Mouse (Mus musculus) limb, embryonic 14.5 days (tissue): Measurements from ENCODE around the gene Zscan26. TPM values are rescaled to one million over a fixed set of nuclear protein-coding genes. Genes with fewer than 3 reads are reported as not detected.
A peak's percentile ranks its signal among the peaks of the same experiment; 100 is the strongest.

ENCODE experiments used
- ATAC-seq: fragments of 200-750 bp; cut with Nextera tagmentation; 2 replicates; pipeline ENCODE4 v1.8.0; 2017; ENCODE audit warnings: low read depth, moderate number of reproducible peaks, moderate TSS enrichment; ENCODE audit not compliant: low FRiP score
- DNase-seq: peaks from one replicate; pipeline ENCODE4 v3.0.0-alpha.2; 2015; ENCODE audit warnings: low spot score
- H3K27ac ChIP-seq: fragments of 300-500 bp; sonication (generic); replicated peaks from 2 replicates; pipeline ENCODE4 v1.5.1; 2014; ENCODE audit warnings: low read depth, mild to moderate bottlenecking, low read length, moderate library complexity, mixed read lengths
- H3K27me3 ChIP-seq: fragments of 300-500 bp; sonication (generic); 2 replicates; pipeline ENCODE4 v1.6.1; 2014; ENCODE audit warnings: low read length, mixed read lengths; ENCODE audit not compliant: control insufficient read depth, insufficient read depth
- H3K36me3 ChIP-seq: fragments of 300-500 bp; sonication (generic); 2 replicates; pipeline ENCODE4 v1.6.1; 2014; ENCODE audit warnings: mild to moderate bottlenecking, low read length, moderate library complexity, mixed read lengths; ENCODE audit not compliant: control insufficient read depth, insufficient read depth
- H3K4me1 ChIP-seq: fragments of 300-500 bp; sonication (generic); 2 replicates; pipeline ENCODE4 v1.6.1; 2014; ENCODE audit warnings: antibody characterized with exemption, low read length, mixed read lengths; ENCODE audit not compliant: control insufficient read depth, insufficient read depth
- H3K4me2 ChIP-seq: fragments of 300-500 bp; sonication (generic); replicated peaks from 2 replicates; pipeline ENCODE4 v1.6.1; 2014; ENCODE audit warnings: low read depth, mild to moderate bottlenecking, low read length, moderate library complexity; ENCODE audit not compliant: severe bottlenecking
- H3K4me3 ChIP-seq: fragments of 300-500 bp; sonication (generic); replicated peaks from 2 replicates; pipeline ENCODE4 v1.5.1; 2014; ENCODE audit warnings: low read length
- H3K9ac ChIP-seq: fragments of 300-500 bp; sonication (generic); 2 replicates; pipeline ENCODE4 v1.6.1; 2014; ENCODE audit warnings: mild to moderate bottlenecking, low read depth, low read length, moderate library complexity; ENCODE audit not compliant: severe bottlenecking
- H3K9me3 ChIP-seq: fragments of 300-500 bp; sonication (generic); 2 replicates; pipeline ENCODE4 v1.6.1; 2016; ENCODE audit warnings: low read length; ENCODE audit not compliant: control insufficient read depth
- POLR2A ChIP-seq: fragments of 200-500 bp; IDR thresholded peaks from 2 replicates; pipeline ENCODE4 v1.8.0; 2012; ENCODE audit warnings: inconsistent platforms, mild to moderate bottlenecking, moderate library complexity, borderline replicate concordance; ENCODE audit not compliant: insufficient read depth, insufficient read length; ENCODE audit errors: extremely low read depth
- WGBS: fragments of 180-500 bp; shearing (Covaris S2); extraction: QIAGEN DNeasy Blood & Tissue Kit; methylation state at CpG from one replicate; pipeline ENCODE4 v1.1.7; 2014; 5-methylcytosine and 5-hydroxymethylcytosine counted together
- microRNA counts: library from miRNA; unstranded; fragments of <30 nt; microRNA quantifications from one replicate; lab custom pipeline; 2016
- microRNA-seq: library from miRNA; unstranded; fragments of <30 nt; microRNA quantifications from one replicate; pipeline ENCODE4, GENCODE M21; 2016
- polyA plus RNA-seq, 2 experiments: library from polyadenylated mRNA; depleted of rRNA in 1 of 2; stranded (reverse) in 1 of 2; unstranded in 1 of 2; fragments of >200 nt; fragmentation: Nextera tagmentation in 1 of 2; extraction: Ambion mirVana in 1 of 2; gene quantifications; 2 replicates each; pipeline versions ENCODE4 v1.2.1 to v1.2.3; 2012 to 2014

Gene Zscan26
- polyA plus RNA-seq, 2 experiments, result 17.7 to 52.4 TPM

DNA sequence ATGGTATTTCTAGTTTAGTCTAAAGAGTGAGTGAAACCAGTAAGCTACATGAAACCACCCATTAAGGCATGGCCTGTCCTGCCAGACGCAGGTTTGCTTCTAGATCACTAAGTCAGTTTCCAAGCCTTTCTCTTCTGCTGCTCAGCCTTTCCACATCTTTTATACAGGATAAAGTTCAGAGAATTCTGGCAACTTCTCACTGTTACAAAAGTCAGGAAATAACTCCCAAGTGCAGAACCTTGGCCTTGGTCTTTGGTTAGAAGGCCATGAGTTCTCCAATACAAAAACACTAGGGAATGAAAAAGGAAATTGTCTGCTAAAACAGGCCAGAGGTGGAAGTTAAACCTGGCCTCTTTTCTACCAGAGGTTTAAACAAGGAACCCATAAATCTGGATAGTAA is 58.3 kb downstream of the Zscan26 start:
- no peak for TF ChIP-seq POLR2A
- no peaks in the 10 kb centered on the region for H3K27me3 ChIP-seq
- no peak for ATAC-seq
- no peak for DNase-seq
- no peaks in the 10 kb centered on the region for H3K9me3 ChIP-seq
- peaks cover 72% of the 10 kb centered on the region for H3K36me3 ChIP-seq
- H3K4me2 ChIP-seq, result no peak overlapping the region
- no peaks in the 10 kb centered on the region for H3K4me1 ChIP-seq
- H3K9ac ChIP-seq, result no peak overlapping the region
- no peak overlapping the region for H3K27ac ChIP-seq
- no peak overlapping the region for H3K4me3 ChIP-seq
- WGBS, result 93% methylated on average over 1 of the region's 1 CpGs

MicroRNAs encoded within 50 kb of the gene (microRNA counts, 519-probe panel; counts per million panel counts)
- microRNA mmu-miR-1896 (lab: Ali Mortazavi, UCI), result 3,333 counts per million, percentile 65 among the panel's probes with 10 or more counts

Small RNA genes within 50 kb of the gene (microRNA-seq; reads per million reads assigned to microRNA genes)
- not detected for gene Mir1896
- not detected for gene Mir6942

Other genes with a start within 250 kb of the Zscan26 start
- 0.05 and 0.29 TPM in 2 replicates for gene Gpx5, start 161.0 kb downstream of the Zscan26 start, polyA plus RNA-seq (2012; rRNA removed)
- gene Gpx5, start 161.0 kb downstream of the Zscan26 start, polyA plus RNA-seq (2014; fragmentation: Nextera tagmentation; extraction: Ambion mirVana), result not detected in 2 replicates
- gene Gpx6, start 141.6 kb downstream of the Zscan26 start, polyA plus RNA-seq (2012; rRNA removed), result 0.19 and 0.27 TPM in 2 replicates
- 0.35 and 0.63 TPM in 2 replicates for gene Gpx6, start 141.6 kb downstream of the Zscan26 start, polyA plus RNA-seq (2014; fragmentation: Nextera tagmentation; extraction: Ambion mirVana)
- not detected in 2 replicates for gene Olfr1367, start 106.8 kb downstream of the Zscan26 start, polyA plus RNA-seq (2012; rRNA removed)
- not detected in 2 replicates for gene Olfr1367, start 106.8 kb downstream of the Zscan26 start, polyA plus RNA-seq (2014; fragmentation: Nextera tagmentation; extraction: Ambion mirVana)
- 7.0 and 9.7 TPM in 2 replicates for gene Zscan12, start 90.9 kb downstream of the Zscan26 start, polyA plus RNA-seq (2012; rRNA removed)
- gene Zscan12, start 90.9 kb downstream of the Zscan26 start, polyA plus RNA-seq (2014; fragmentation: Nextera tagmentation; extraction: Ambion mirVana), result 11.2 and 11.4 TPM in 2 replicates
- 71.0 and 81.2 TPM in 2 replicates for gene Zkscan3, start 51.0 kb downstream of the Zscan26 start, polyA plus RNA-seq (2012; rRNA removed)
- gene Zkscan3, start 51.0 kb downstream of the Zscan26 start, polyA plus RNA-seq (2014; fragmentation: Nextera tagmentation; extraction: Ambion mirVana), result 74.6 and 82.0 TPM in 2 replicates
- 2.1 and 3.1 TPM in 2 replicates for gene Pgbd1, start 12.7 kb downstream of the Zscan26 start, polyA plus RNA-seq (2012; rRNA removed)
- gene Pgbd1, start 12.7 kb downstream of the Zscan26 start, polyA plus RNA-seq (2014; fragmentation: Nextera tagmentation; extraction: Ambion mirVana), result 2.4 and 3.1 TPM in 2 replicates
- 0.55 and 0.69 TPM in 2 replicates for gene Nkapl, start 14.8 kb upstream of the Zscan26 start, polyA plus RNA-seq (2012; rRNA removed)
- 2.4 and 2.6 TPM in 2 replicates for gene Nkapl, start 14.8 kb upstream of the Zscan26 start, polyA plus RNA-seq (2014; fragmentation: Nextera tagmentation; extraction: Ambion mirVana)
- gene Zkscan4, start 25.2 kb upstream of the Zscan26 start, polyA plus RNA-seq (2012; rRNA removed), result 1.8 and 2.2 TPM in 2 replicates
- 2.9 and 3.8 TPM in 2 replicates for gene Zkscan4, start 25.2 kb upstream of the Zscan26 start, polyA plus RNA-seq (2014; fragmentation: Nextera tagmentation; extraction: Ambion mirVana)
- gene Gm10065, start 25.7 kb upstream of the Zscan26 start, polyA plus RNA-seq (2012; rRNA removed), result not detected in 2 replicates
- gene Gm10065, start 25.7 kb upstream of the Zscan26 start, polyA plus RNA-seq (2014; fragmentation: Nextera tagmentation; extraction: Ambion mirVana), result not detected in 2 replicates
- gene AK157302, start 41.5 kb upstream of the Zscan26 start, polyA plus RNA-seq (2012; rRNA removed), result 0.17 and 0.30 TPM in 2 replicates
- 0.28 and 0.29 TPM in 2 replicates for gene AK157302, start 41.5 kb upstream of the Zscan26 start, polyA plus RNA-seq (2014; fragmentation: Nextera tagmentation; extraction: Ambion mirVana)
- gene Gm11273, start 47.7 kb upstream of the Zscan26 start, polyA plus RNA-seq (2012; rRNA removed), result 5.1 and 5.9 TPM in 2 replicates
- 6.1 and 6.8 TPM in 2 replicates for gene Gm11273, start 47.7 kb upstream of the Zscan26 start, polyA plus RNA-seq (2014; fragmentation: Nextera tagmentation; extraction: Ambion mirVana)
- 12.9 and 16.2 TPM in 2 replicates for gene Zkscan8, start 77.4 kb upstream of the Zscan26 start, polyA plus RNA-seq (2012; rRNA removed)
- 8.8 and 10.0 TPM in 2 replicates for gene Zkscan8, start 77.4 kb upstream of the Zscan26 start, polyA plus RNA-seq (2014; fragmentation: Nextera tagmentation; extraction: Ambion mirVana)
- gene Olfr1366, start 89.1 kb upstream of the Zscan26 start, polyA plus RNA-seq (2012; rRNA removed), result not detected in 2 replicates
- gene Olfr1366, start 89.1 kb upstream of the Zscan26 start, polyA plus RNA-seq (2014; fragmentation: Nextera tagmentation; extraction: Ambion mirVana), result 0.15 and 0.30 TPM in 2 replicates
- gene Olfr1535, start 106.2 kb upstream of the Zscan26 start, polyA plus RNA-seq (2012; rRNA removed), result not detected in 2 replicates
- not detected in 2 replicates for gene Olfr1535, start 106.2 kb upstream of the Zscan26 start, polyA plus RNA-seq (2014; fragmentation: Nextera tagmentation; extraction: Ambion mirVana)
- not detected in 2 replicates for gene Olfr1364, start 128.0 kb upstream of the Zscan26 start, polyA plus RNA-seq (2012; rRNA removed)
- not detected in 2 replicates for gene Olfr1364, start 128.0 kb upstream of the Zscan26 start, polyA plus RNA-seq (2014; fragmentation: Nextera tagmentation; extraction: Ambion mirVana)
- not detected in 2 replicates for gene Olfr1362, start 160.3 kb upstream of the Zscan26 start, polyA plus RNA-seq (2012; rRNA removed)
- gene Olfr1362, start 160.3 kb upstream of the Zscan26 start, polyA plus RNA-seq (2014; fragmentation: Nextera tagmentation; extraction: Ambion mirVana), result not detected in 2 replicates
- not detected in 2 replicates for gene Olfr11, start 188.8 kb upstream of the Zscan26 start, polyA plus RNA-seq (2012; rRNA removed)
- not detected in 2 replicates for gene Olfr11, start 188.8 kb upstream of the Zscan26 start, polyA plus RNA-seq (2014; fragmentation: Nextera tagmentation; extraction: Ambion mirVana)
- gene Olfr1361, start 209.7 kb upstream of the Zscan26 start, polyA plus RNA-seq (2012; rRNA removed), result not detected in 2 replicates
- gene Olfr1361, start 209.7 kb upstream of the Zscan26 start, polyA plus RNA-seq (2014; fragmentation: Nextera tagmentation; extraction: Ambion mirVana), result not detected in 2 replicates
- gene Olfr1360, start 223.7 kb upstream of the Zscan26 start, polyA plus RNA-seq (2012; rRNA removed), result not detected in 2 replicates
- gene Olfr1360, start 223.7 kb upstream of the Zscan26 start, polyA plus RNA-seq (2014; fragmentation: Nextera tagmentation; extraction: Ambion mirVana), result not detected in 2 replicates
- gene Olfr1359, start 244.4 kb upstream of the Zscan26 start, polyA plus RNA-seq (2012; rRNA removed), result not detected in 2 replicates
- not detected in 2 replicates for gene Olfr1359, start 244.4 kb upstream of the Zscan26 start, polyA plus RNA-seq (2014; fragmentation: Nextera tagmentation; extraction: Ambion mirVana)